Mouse (Mus musculus): ENCODE results near the gene Trappc4. TPM values are rescaled to one million over a fixed set of nuclear protein-coding genes. Genes with fewer than 3 reads are reported as not detected.
"Not testable (repeated sequence)": the region's sequence is repeated elsewhere in the genome, so short reads cannot be mapped to it uniquely, and the experiment has no call there.

The Trappc4 gene
- polyA plus RNA-seq, 1 experiment from 2014 or later = 302 TPM

DNA sequence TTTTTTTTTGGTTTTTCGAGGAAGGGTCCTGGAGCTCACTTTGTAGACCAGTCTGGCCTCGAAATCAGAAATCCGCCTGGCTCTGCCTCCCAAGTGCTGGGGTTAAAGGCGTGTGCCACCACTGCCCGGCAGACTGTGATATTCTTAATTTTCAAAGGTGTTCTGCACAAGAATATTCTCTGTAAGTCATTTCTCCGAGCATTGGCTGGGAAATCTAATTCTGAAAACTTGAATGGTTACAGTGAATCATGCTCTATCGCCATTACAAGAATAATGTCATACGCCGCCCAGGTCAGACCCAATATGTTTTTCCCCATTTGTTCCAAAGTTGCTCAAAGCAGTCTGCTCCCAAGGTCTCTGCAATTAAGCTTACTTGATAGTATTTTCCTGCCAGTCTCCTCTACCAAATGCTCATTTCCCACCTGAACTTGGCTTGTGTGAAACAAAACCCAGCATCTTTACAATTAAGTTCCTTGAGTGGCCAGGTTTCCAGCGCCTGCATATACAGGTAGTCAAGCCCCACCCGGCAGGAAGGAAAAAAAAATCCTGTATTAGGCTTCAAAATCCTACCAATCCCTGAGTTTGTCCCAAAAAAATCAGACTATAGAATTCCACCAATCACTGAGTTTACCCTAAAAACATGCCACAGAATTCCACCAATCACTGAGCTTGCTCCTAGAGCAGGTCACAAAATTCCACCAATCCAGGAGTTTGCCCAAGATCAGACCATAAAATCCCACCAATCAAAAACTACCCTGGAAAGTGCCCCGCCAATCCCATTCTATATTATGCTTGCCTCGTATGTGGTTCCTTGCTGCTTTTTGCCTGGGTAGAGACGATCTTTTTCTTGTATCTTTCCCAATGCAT lies 11.4 kb upstream of the Trappc4 start, which contains the start of gene Ccdc84:
Gene Ccdc84, minus strand, starts transcription at position 51 of the 867 bp plus-strand sequence.
- Histone ChIP-seq H3K4me1 (peaks cover 23% of the 10 kb centered on the region), H3K27ac (replicated peaks) (peak within 1 kb of the TSS; percentile 88), H3K36me3 (peaks cover 16% of the 10 kb centered on the region; the same call in 1 of the 2 replicates), H3K9me3 (replicated peaks) (no peaks in the 10 kb centered on the region), H3K4me2 (peak within 1 kb of the TSS; percentile 88), H3K4me3 (replicated peaks) (peak within 1 kb of the TSS; percentile 81), H3K9ac (replicated peaks) (peak within 1 kb of the TSS; percentile 78), H3K27me3 (replicated peaks) (no peaks in the 10 kb centered on the region)
- no peak for ATAC-seq (ENCODE audit: low FRiP score)
- WGBS = 80% methylated on average over 14 of the region's 14 CpGs

DNA sequence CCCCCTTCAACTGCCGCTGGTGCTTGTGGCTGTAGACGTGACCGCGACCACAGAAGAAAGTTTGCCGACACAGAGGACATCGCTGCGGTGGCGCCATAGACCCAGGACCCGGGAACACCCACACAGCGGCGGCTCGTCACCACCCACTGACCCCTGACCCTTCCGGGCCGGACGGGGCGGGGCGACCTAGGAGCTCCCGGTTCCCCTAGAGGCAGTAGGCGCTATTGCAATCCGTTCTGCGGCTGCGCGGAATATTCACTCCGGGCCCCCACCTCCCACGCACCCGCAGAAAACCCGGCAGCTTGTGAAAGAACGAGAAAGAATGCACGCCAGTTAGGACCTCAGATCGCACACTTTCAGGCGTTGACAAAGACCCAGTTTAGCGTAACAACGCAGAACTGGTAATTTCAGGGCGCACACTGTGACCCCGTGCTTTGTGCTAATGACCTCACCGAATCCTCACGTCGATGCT lies 10.5 kb upstream of the Trappc4 start:
- Histone ChIP-seq H3K27ac (replicated peaks) (peak overlapping the region; percentile 88), H3K36me3 (peaks cover 20% of the 10 kb centered on the region), H3K4me2 (peak overlapping the region; percentile 88), H3K4me3 (replicated peaks) (peak overlapping the region; percentile 81), H3K9ac (replicated peaks) (peak overlapping the region; percentile 78), H3K9me3 (replicated peaks) (no peaks in the 10 kb centered on the region), H3K27me3 (replicated peaks) (no peaks in the 10 kb centered on the region), H3K4me1 (peaks cover 23% of the 10 kb centered on the region)
- under 1% methylated on average over 38 of the region's 38 CpGs for WGBS
- ATAC-seq (ENCODE audit: low FRiP score) = peak; percentile 90

DNA sequence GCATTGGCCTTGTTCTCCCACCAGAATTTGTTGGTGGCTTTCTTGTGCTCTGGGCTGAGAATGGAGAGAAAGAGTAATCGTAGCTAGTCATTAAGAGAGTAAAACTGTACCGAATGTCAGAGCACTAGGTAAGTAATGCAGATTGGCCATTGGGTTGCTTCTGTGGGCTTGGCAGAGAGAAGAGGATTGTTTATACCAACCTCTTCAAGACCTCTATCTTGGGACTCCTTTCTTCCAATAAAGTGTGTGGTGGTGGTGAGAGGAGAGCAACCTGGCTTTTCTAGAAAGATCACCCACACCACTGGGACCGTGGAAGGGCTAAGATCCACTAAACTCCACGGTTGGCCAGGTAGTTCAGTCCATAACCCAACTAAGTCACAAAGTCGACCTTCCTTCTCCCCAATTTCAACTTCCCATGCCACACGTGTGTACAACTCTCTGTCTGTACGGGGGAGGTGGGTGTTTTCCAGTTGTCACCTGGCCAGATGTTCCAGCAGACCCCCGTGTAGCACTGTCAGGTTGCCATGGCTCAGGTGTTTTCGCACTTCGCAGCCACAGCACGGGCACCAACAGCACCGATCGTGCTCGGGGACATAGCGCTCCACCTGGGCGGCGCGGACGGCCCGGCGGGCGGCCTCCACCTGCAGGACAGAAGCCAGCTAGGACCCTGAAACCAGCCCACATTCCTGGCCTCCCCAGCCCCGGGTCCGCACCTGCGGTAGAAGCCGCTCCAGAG lies 9.9 kb upstream of the Trappc4 start:
- peak overlapping the region; percentile 88 for H3K4me2 ChIP-seq
- H3K4me1 ChIP-seq = peaks cover 23% of the 10 kb centered on the region
- no peaks in the 10 kb centered on the region for H3K9me3 ChIP-seq (replicated peaks)
- peaks cover 26% of the 10 kb centered on the region for H3K36me3 ChIP-seq
- H3K9ac ChIP-seq (replicated peaks) = peak overlapping the region; percentile 78
- WGBS = 8% methylated on average over 26 of the region's 26 CpGs
- H3K27me3 ChIP-seq (replicated peaks) = no peaks in the 10 kb centered on the region
- ATAC-seq (ENCODE audit: low FRiP score) = peak; percentile 65
- peak overlapping the region; percentile 88 for H3K27ac ChIP-seq (replicated peaks)
- peak overlapping the region; percentile 81 for H3K4me3 ChIP-seq (replicated peaks)

DNA sequence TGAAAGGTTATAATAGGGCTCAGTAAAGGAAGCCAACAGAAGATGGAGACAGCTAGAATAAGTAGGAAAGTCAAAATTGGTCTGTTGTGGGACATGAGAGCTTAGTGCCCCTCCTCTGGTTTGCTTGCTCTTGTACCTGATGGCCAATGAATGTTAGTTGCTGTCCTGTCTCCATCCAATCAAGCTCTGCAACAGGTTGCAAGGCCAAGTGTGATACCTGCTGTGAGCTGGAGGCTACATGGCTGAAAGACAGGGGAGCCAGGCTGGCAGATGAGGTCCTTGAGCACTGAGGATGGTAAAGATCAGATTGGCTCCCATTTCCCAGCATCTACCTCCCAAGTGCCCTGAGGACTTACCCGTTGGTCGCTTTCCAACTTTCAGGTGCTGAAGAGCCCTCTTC lies 5.4 kb upstream of the Trappc4 start:
- Histone ChIP-seq H3K27ac (replicated peaks) (no peak overlapping the region), H3K36me3 (peaks cover 62% of the 10 kb centered on the region), H3K9ac (replicated peaks) (no peak overlapping the region), H3K4me3 (replicated peaks) (no peak overlapping the region), H3K4me2 (no peak overlapping the region), H3K4me1 (peaks cover 31% of the 10 kb centered on the region), H3K27me3 (replicated peaks) (no peaks in the 10 kb centered on the region), H3K9me3 (replicated peaks) (no peaks in the 10 kb centered on the region)
- no peak for ATAC-seq (ENCODE audit: low FRiP score)
- WGBS = 86% methylated on average over 2 of the region's 2 CpGs

DNA sequence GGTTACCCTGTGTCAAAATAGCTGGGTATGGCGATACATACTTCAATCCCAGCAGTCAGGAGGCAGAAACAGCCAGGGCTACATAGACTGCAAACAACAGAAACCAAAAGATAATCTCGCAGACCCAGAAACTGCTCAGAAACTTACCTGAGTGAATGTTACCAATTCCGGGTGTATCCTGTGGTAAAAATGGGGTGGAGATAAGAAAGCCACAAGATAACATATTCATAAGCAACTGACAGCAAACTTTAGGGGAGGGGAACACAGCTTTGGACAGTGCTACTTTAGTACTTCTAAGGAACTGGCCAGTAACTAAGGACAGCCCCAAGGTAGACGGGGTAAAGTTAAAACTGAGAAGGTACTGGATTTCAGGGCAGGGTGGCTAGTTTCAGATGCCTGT lies 4.9 kb upstream of the Trappc4 start:
- no peak for ATAC-seq (ENCODE audit: low FRiP score)
- H3K4me2 ChIP-seq = no peak overlapping the region
- no peak overlapping the region for H3K9ac ChIP-seq (replicated peaks)
- no peak overlapping the region for H3K4me3 ChIP-seq (replicated peaks)
- no peak overlapping the region for H3K27ac ChIP-seq (replicated peaks)
- H3K4me1 ChIP-seq = peaks cover 29% of the 10 kb centered on the region
- H3K27me3 ChIP-seq (replicated peaks) = no peaks in the 10 kb centered on the region
- WGBS = 87% methylated on average over 4 of the region's 4 CpGs
- no peaks in the 10 kb centered on the region for H3K9me3 ChIP-seq (replicated peaks)
- peaks cover 62% of the 10 kb centered on the region for H3K36me3 ChIP-seq

DNA sequence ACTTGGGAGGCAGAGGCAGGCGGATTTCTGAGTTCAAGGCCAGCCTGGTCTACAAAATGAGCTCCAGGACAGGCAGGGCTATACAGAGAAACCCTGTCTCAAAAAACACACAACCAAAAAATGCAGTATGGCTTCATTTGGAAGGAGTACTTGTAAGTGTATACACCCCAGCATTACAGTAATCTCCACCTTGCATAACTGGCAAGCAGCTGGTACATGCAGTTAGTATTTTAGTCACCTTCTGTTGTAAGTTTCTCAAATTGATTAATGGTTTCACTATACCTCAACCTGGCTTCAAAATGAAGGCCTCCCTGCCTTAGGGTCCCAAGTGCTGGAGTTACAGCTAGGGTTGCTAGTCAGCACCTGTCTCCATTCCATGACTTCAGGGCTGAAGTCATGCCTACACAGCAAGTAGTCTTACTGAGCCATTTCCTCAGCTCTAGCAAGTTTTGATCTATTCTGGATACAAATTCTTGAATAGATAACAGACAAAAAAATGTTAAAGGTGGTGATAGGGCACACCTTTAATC lies 4.3 kb upstream of the Trappc4 start:
- no peak for ATAC-seq (ENCODE audit: low FRiP score)
- Histone ChIP-seq H3K4me1 (peaks cover 24% of the 10 kb centered on the region), H3K9ac (replicated peaks) (no peak overlapping the region), H3K4me3 (replicated peaks) (no peak overlapping the region), H3K9me3 (replicated peaks) (no peaks in the 10 kb centered on the region), H3K27me3 (replicated peaks) (no peaks in the 10 kb centered on the region), H3K27ac (replicated peaks) (no peak overlapping the region), H3K36me3 (peaks cover 62% of the 10 kb centered on the region), H3K4me2 (no peak overlapping the region)
- WGBS = 77% methylated on average over 1 of the region's 1 CpGs

DNA sequence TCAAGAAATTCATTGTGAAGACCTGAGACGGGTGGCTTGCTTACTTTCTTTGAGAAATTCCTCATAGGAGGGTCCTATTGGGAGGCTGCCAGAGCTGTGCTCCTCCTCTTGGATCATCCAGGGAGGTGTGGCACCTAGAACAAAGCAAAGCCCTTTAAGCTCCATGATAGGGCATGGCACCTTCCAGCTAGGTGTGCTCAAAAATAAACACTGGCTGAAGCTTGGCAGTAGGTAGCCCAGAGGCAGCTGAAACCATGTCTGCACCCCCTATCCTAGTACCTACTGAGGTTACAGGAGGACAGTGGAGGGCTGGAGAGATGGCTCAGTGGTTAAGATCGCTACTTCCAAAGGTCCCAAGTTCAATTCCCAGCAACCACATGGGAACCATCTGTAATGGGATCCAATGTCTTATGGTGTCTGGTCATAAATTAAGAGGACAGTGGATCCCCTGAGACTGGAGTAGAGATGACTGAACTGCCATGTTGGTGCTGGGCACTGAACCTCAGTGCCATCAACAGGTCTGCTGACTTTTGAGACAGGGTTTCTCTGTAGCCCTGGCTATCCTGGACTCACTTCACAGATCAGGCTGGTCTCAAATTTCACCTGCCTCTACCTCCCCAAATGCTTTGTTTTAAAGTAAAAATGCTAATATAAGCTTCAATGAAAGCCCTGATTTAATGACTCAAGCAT lies 3.4 kb upstream of the Trappc4 start:
- Histone ChIP-seq H3K4me3 (replicated peaks) (no peak overlapping the region), H3K9ac (replicated peaks) (no peak overlapping the region), H3K27me3 (replicated peaks) (no peaks in the 10 kb centered on the region), H3K36me3 (peaks cover 57% of the 10 kb centered on the region), H3K9me3 (replicated peaks) (no peaks in the 10 kb centered on the region), H3K4me2 (no peak overlapping the region), H3K4me1 (peaks cover 24% of the 10 kb centered on the region), H3K27ac (replicated peaks) (no peak overlapping the region)
- 90% methylated on average over 2 of the region's 2 CpGs for WGBS
- ATAC-seq (ENCODE audit: low FRiP score) = no peak

DNA sequence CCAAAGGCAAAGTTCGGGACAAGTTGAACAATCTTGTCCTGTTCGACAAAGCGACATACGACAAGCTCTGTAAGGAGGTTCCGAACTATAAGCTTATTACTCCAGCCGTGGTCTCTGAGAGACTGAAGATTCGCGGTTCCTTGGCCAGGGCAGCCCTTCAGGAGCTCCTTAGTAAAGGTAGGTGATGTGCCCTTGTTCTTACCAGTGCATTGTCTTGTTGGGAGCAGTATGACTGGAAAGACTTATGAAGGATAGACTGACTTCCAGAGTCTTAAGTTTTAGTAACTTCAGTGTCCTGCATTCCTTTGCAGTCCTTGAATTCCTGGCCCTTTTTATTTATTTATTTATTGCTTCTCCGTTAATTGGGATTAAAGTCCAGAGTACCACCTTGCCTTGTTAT lies 1.3 kb upstream of the Trappc4 start:
- peaks cover 40% of the 10 kb centered on the region for H3K4me1 ChIP-seq
- not testable (repeated sequence) for H3K9me3 ChIP-seq (replicated peaks); H3K27me3 ChIP-seq (replicated peaks); H3K27ac ChIP-seq (replicated peaks); ATAC-seq (ENCODE audit: low FRiP score)
- peaks cover 62% of the 10 kb centered on the region for H3K36me3 ChIP-seq
- 80% methylated on average over 9 of the region's 9 CpGs for WGBS
- H3K4me3 ChIP-seq (replicated peaks) = peak overlapping the region; percentile 81
- peak overlapping the region; percentile 89; the same call in 1 of the 2 replicates for H3K9ac ChIP-seq (replicated peaks)
- peak overlapping the region; percentile 81 for H3K4me2 ChIP-seq

DNA sequence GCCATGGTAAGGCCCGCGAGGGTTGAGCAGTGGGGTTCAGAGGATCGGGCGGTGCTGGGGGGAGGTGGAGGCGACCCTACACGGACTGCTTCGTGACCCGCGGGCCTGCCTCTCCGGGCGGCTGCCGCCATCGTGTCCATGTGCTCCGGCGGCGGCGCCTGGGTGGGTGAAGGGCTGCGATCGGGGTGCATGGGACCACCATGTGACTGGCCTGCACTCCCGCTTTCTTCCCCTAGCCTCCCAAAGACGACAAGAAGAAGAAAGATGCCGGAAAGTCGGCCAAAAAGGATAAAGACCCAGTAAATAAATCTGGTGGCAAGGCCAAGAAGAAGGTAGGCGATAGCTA lies 325 bp upstream of the Trappc4 start:
- peak overlapping the region; percentile 81 for H3K4me2 ChIP-seq
- H3K27me3 ChIP-seq (replicated peaks) = no peaks in the 10 kb centered on the region
- peaks cover 64% of the 10 kb centered on the region for H3K36me3 ChIP-seq
- H3K4me3 ChIP-seq (replicated peaks) = peak overlapping the region; percentile 81
- no peaks in the 10 kb centered on the region for H3K9me3 ChIP-seq (replicated peaks)
- peaks cover 43% of the 10 kb centered on the region for H3K4me1 ChIP-seq
- H3K9ac ChIP-seq (replicated peaks) = peak overlapping the region; percentile 89
- H3K27ac ChIP-seq (replicated peaks) = peak overlapping the region; percentile 96
- ATAC-seq (ENCODE audit: low FRiP score) = peak; percentile 56
- 0% methylated on average over 24 of the region's 24 CpGs for WGBS

DNA sequence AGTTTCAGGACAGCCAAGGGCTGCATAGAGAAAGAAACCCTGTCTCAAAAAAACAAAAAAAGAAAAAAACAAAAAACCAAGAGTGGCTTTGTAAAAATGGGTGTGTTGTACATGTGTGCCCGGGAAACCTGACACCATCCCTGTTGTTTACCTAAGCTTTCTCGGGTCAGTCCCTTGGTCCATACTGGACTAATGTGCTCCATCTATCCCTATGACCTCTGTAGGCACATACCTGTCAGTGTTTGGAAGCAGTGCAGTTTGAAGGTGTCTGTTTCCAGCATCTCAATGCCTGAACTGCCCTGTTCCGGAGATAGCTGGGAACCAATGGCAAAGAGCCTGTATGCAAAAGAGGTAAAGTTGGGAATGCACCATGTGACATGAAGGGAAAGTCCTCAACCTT lies 2.4 kb downstream of the Trappc4 start:
- H3K27me3 ChIP-seq (replicated peaks) = no peaks in the 10 kb centered on the region
- H3K4me3 ChIP-seq (replicated peaks) = no peak overlapping the region
- H3K9ac ChIP-seq (replicated peaks) = no peak overlapping the region
- no peak for ATAC-seq (ENCODE audit: low FRiP score)
- WGBS = 91% methylated on average over 3 of the region's 3 CpGs
- no peak overlapping the region for H3K27ac ChIP-seq (replicated peaks)
- peaks cover 47% of the 10 kb centered on the region for H3K4me1 ChIP-seq
- H3K9me3 ChIP-seq (replicated peaks) = no peaks in the 10 kb centered on the region
- peaks cover 64% of the 10 kb centered on the region for H3K36me3 ChIP-seq
- no peak overlapping the region for H3K4me2 ChIP-seq

DNA sequence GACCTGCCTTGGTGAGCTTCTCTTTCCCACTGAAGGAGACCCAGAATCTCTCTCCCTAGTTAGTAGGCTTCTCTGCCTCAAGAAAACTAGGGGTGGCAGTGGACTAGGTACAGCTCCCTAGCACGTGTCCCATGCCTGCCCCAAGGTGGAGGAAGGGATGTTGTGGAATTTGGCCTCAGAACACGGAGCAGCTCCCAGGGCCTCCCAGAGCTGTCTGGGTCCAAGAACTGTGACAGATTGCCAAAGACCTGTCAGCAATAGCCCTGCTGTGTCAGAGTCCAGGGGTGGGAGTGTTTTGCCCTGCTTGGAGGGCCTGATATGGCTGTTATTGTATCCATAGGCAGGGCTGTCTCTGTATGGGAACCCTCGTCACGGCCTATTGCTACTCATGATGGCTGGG lies 6.3 kb downstream of the Trappc4 start:
- no peaks in the 10 kb centered on the region for H3K9me3 ChIP-seq (replicated peaks)
- no peaks in the 10 kb centered on the region for H3K27me3 ChIP-seq (replicated peaks)
- H3K4me3 ChIP-seq (replicated peaks) = no peak overlapping the region
- H3K4me1 ChIP-seq = peaks cover 59% of the 10 kb centered on the region
- WGBS = 88% methylated on average over 4 of the region's 4 CpGs
- ATAC-seq (ENCODE audit: low FRiP score) = no peak
- peaks cover 53% of the 10 kb centered on the region for H3K36me3 ChIP-seq
- H3K4me2 ChIP-seq = no peak overlapping the region
- no peak overlapping the region for H3K27ac ChIP-seq (replicated peaks)
- no peak overlapping the region for H3K9ac ChIP-seq (replicated peaks)
